Mouse (Mus musculus) CD4-positive helper T cell, adult 2 months (primary cell): Measurements from ENCODE around the gene Sox14.

Source experiments
- DNase-seq: peaks from one replicate; pipeline ENCODE4 v3.0.0-alpha.2; 2012; ENCODE audit warnings: low read depth, missing footprints, low spot score

The Sox14 gene

GRCm38 (mm10) chr9:99875618-99876372 is at the start of gene Sox14:
Sox14 (minus strand) TSS chr9:99876170.
- no peak for DNase-seq

- no peak for DNase-seq
Observed at GRCm38 (mm10) chr9:99879311-99879710, 3.3 kb upstream of the Sox14 start.

- DNase-seq = no peak
Observed at GRCm38 (mm10) chr9:99878588-99878987, 2.6 kb upstream of the Sox14 start.

GRCm38 (mm10) chr9:99877056-99877546 is 1.1 kb upstream of the Sox14 start:
- no peak for DNase-seq

- no peak for DNase-seq
Observed at GRCm38 (mm10) chr9:99876373-99877055, 544 bp upstream of the Sox14 start.

- no peak for DNase-seq
Observed at GRCm38 (mm10) chr9:99874735-99875617, 994 bp downstream of the Sox14 start.

- DNase-seq = no peak
Observed at GRCm38 (mm10) chr9:99873721-99874120, 2.2 kb downstream of the Sox14 start.

- no peak for DNase-seq
Observed at GRCm38 (mm10) chr9:99873116-99873620, 2.8 kb downstream of the Sox14 start.

GRCm38 (mm10) chr9:99872204-99873115 is 3.5 kb downstream of the Sox14 start:
- no peak for DNase-seq

- no peak for DNase-seq
Observed at GRCm38 (mm10) chr9:99871556-99872203, 4.3 kb downstream of the Sox14 start.

GRCm38 (mm10) chr9:99870780-99871555 is 5.0 kb downstream of the Sox14 start:
- DNase-seq = no peak

GRCm38 (mm10) chr9:99869936-99870779 is 5.8 kb downstream of the Sox14 start:
- no peak for DNase-seq

- no peak for DNase-seq
Observed at GRCm38 (mm10) chr9:99869275-99869674, 6.7 kb downstream of the Sox14 start.

- DNase-seq = no peak
Observed at GRCm38 (mm10) chr9:99868606-99869005, 7.4 kb downstream of the Sox14 start.

GRCm38 (mm10) chr9:99868054-99868453 is 7.9 kb downstream of the Sox14 start:
- no peak for DNase-seq

- no peak for DNase-seq
Observed at GRCm38 (mm10) chr9:99862936-99863335, 13.0 kb downstream of the Sox14 start.

GRCm38 (mm10) chr9:99854486-99854885 is 21.5 kb downstream of the Sox14 start:
- no peak for DNase-seq

GRCm38 (mm10) chr9:99853356-99853755 is 22.6 kb downstream of the Sox14 start:
- DNase-seq = no peak
